Mouse (Mus musculus) intestine, postnatal 0 days (tissue): ENCODE results near the gene Kcne1l. TPM values are rescaled to one million over a fixed set of nuclear protein-coding genes. Genes with fewer than 3 reads are reported as not detected.

Source experiments
- ATAC-seq: fragments of 200-750 bp; cut with Nextera tagmentation; 2 replicates; pipeline ENCODE4 v1.8.0; 2017; ENCODE audit warnings: mild to moderate bottlenecking, moderate TSS enrichment, moderate library complexity
- H3K27ac ChIP-seq: fragments of 300-500 bp; sonication (generic); 2 replicates; pipeline ENCODE4 v1.5.1; 2014; ENCODE audit warnings: mild to moderate bottlenecking, low read depth, low read length, moderate library complexity
- H3K27me3 ChIP-seq: fragments of 300-500 bp; sonication (generic); replicated peaks from 2 replicates; pipeline ENCODE4 v1.6.1; 2014; ENCODE audit warnings: low read length, mixed read lengths; ENCODE audit not compliant: control insufficient read depth, insufficient read depth
- H3K36me3 ChIP-seq: fragments of 300-500 bp; sonication (generic); 2 replicates; pipeline ENCODE4 v1.6.1; 2014; ENCODE audit warnings: mild to moderate bottlenecking, moderate library complexity; ENCODE audit not compliant: control insufficient read depth, insufficient read depth
- H3K4me1 ChIP-seq: fragments of 300-500 bp; sonication (generic); replicated peaks from 2 replicates; pipeline ENCODE4 v1.6.1; 2014; ENCODE audit warnings: antibody characterized with exemption, low read length, mixed read lengths; ENCODE audit not compliant: control insufficient read depth, insufficient read depth
- H3K4me2 ChIP-seq: fragments of 300-500 bp; sonication (generic); replicated peaks from 2 replicates; pipeline ENCODE4 v1.6.1; 2014; ENCODE audit warnings: low read depth, mild to moderate bottlenecking, moderate library complexity
- H3K4me3 ChIP-seq: fragments of 300-500 bp; sonication (generic); 2 replicates; pipeline ENCODE4 v1.5.1; 2014; ENCODE audit warnings: low read depth, low read length
- H3K9ac ChIP-seq: fragments of 300-500 bp; sonication (generic); 2 replicates; pipeline ENCODE4 v1.6.1; 2014; ENCODE audit warnings: mild to moderate bottlenecking, low read depth, low read length
- H3K9me3 ChIP-seq: fragments of 300-500 bp; sonication (generic); 2 replicates; pipeline ENCODE4 v1.6.1; 2016; ENCODE audit warnings: mixed run types; ENCODE audit not compliant: control insufficient read depth
- CTCF ChIP-seq: sonication (generic); IDR thresholded peaks from 2 replicates; pipeline ENCODE4 v1.5.1; 2016; ENCODE audit warnings: low read depth, mild to moderate bottlenecking, control low read depth, antibody characterized with exemption, moderate library complexity
- WGBS: fragments of 180-500 bp; shearing (Covaris S2); extraction: QIAGEN DNeasy Blood & Tissue Kit; methylation state at CpG from one replicate; pipeline ENCODE4 v1.1.7; 2014; 5-methylcytosine and 5-hydroxymethylcytosine counted together
- polyA plus RNA-seq: library from polyadenylated mRNA; unstranded; fragments of >200 nt; fragmentation: Nextera tagmentation; extraction: Ambion mirVana; gene quantifications from 2 replicates; pipeline ENCODE4 v1.2.1, GENCODE M21; 2015

Gene Kcne1l
- 7.6 and 10.1 TPM in 2 replicates for polyA plus RNA-seq

GRCm38 (mm10) chrX:142305869-142306581 is at the start of gene Kcne1l:
Kcne1l (minus strand) TSS chrX:142306294.
- TF ChIP-seq CTCF: no peak
- no peaks in the 10 kb centered on the region for H3K36me3 ChIP-seq
- no peak within 1 kb of the TSS for H3K9ac ChIP-seq
- ATAC-seq: no peak
- H3K27me3 ChIP-seq: no peaks in the 10 kb centered on the region
- peak within 1 kb of the TSS; percentile 51 for H3K4me2 ChIP-seq
- H3K9me3 ChIP-seq: no peaks in the 10 kb centered on the region
- no peak within 1 kb of the TSS for H3K27ac ChIP-seq
- H3K4me3 ChIP-seq: no peak within 1 kb of the TSS; the same call in 1 of the 2 replicates
- no peaks in the 10 kb centered on the region for H3K4me1 ChIP-seq
- 29% methylated on average over 33 of the region's 33 CpGs for WGBS

GRCm38 (mm10) chrX:142336207-142336606 is 30.1 kb upstream of the Kcne1l start:
- Histone ChIP-seq H3K4me2 (no peak overlapping the region), H3K27me3 (no peaks in the 10 kb centered on the region), H3K36me3 (no peaks in the 10 kb centered on the region), H3K4me1 (no peaks in the 10 kb centered on the region), H3K27ac (no peak overlapping the region), H3K9ac (no peak overlapping the region), H3K4me3 (no peak overlapping the region), H3K9me3 (no peaks in the 10 kb centered on the region)
- ATAC-seq: no peak
- WGBS: 89% methylated on average over 6 of the region's 6 CpGs
- no peak for TF ChIP-seq CTCF

GRCm38 (mm10) chrX:142335502-142335901 is 29.4 kb upstream of the Kcne1l start:
- no peaks in the 10 kb centered on the region for H3K9me3 ChIP-seq
- no peak for ATAC-seq
- H3K9ac ChIP-seq: no peak overlapping the region
- no peak for TF ChIP-seq CTCF
- no peaks in the 10 kb centered on the region for H3K4me1 ChIP-seq
- H3K27ac ChIP-seq: no peak overlapping the region
- no peaks in the 10 kb centered on the region for H3K36me3 ChIP-seq
- no peak overlapping the region for H3K4me2 ChIP-seq
- 83% methylated on average over 5 of the region's 5 CpGs for WGBS
- H3K27me3 ChIP-seq: no peaks in the 10 kb centered on the region
- H3K4me3 ChIP-seq: no peak overlapping the region

- no peak for ATAC-seq
- Histone ChIP-seq H3K36me3 (no peaks in the 10 kb centered on the region), H3K4me2 (no peak overlapping the region), H3K4me1 (no peaks in the 10 kb centered on the region), H3K9ac (no peak overlapping the region), H3K27me3 (no peaks in the 10 kb centered on the region), H3K4me3 (no peak overlapping the region), H3K9me3 (no peaks in the 10 kb centered on the region), H3K27ac (no peak overlapping the region)
- TF ChIP-seq CTCF: peak; percentile 52
- 68% methylated on average over 2 of the region's 2 CpGs for WGBS
Observed at GRCm38 (mm10) chrX:142325760-142326159, 19.7 kb upstream of the Kcne1l start.

GRCm38 (mm10) chrX:142316106-142316505 is 10.0 kb upstream of the Kcne1l start:
- no peak for TF ChIP-seq CTCF
- no peak overlapping the region for H3K9ac ChIP-seq
- no peaks in the 10 kb centered on the region for H3K36me3 ChIP-seq
- H3K27me3 ChIP-seq: no peaks in the 10 kb centered on the region
- WGBS: 79% methylated on average over 9 of the region's 9 CpGs
- no peak for ATAC-seq
- H3K4me1 ChIP-seq: no peaks in the 10 kb centered on the region
- H3K4me3 ChIP-seq: no peak overlapping the region
- no peak overlapping the region for H3K4me2 ChIP-seq
- H3K9me3 ChIP-seq: no peaks in the 10 kb centered on the region
- no peak overlapping the region for H3K27ac ChIP-seq

- Histone ChIP-seq H3K4me2 (no peak overlapping the region), H3K4me1 (no peaks in the 10 kb centered on the region), H3K36me3 (no peaks in the 10 kb centered on the region), H3K4me3 (no peak overlapping the region), H3K9ac (no peak overlapping the region), H3K27ac (no peak overlapping the region), H3K27me3 (no peaks in the 10 kb centered on the region), H3K9me3 (no peaks in the 10 kb centered on the region)
- 81% methylated on average over 8 of the region's 8 CpGs for WGBS
- no peak for ATAC-seq
- no peak for TF ChIP-seq CTCF
Observed at GRCm38 (mm10) chrX:142315270-142315669, 9.2 kb upstream of the Kcne1l start.
